Mouse (Mus musculus) bone marrow macrophage, adult 2 months (primary cell): ENCODE measurements around the gene Rasgrf1. TPM values are rescaled to one million over a fixed set of nuclear protein-coding genes. Genes with fewer than 3 reads are reported as not detected.

Experiments
- H3K27ac ChIP-seq: 2 replicates; pipeline ENCODE4 v1.5.1; 2012; ENCODE audit warnings: low read depth, low read length; ENCODE audit not compliant: insufficient read depth
- H3K4me1 ChIP-seq: 2 replicates; pipeline ENCODE4 v1.6.1; 2012; ENCODE audit warnings: low read length; ENCODE audit not compliant: control insufficient read depth, insufficient read depth
- H3K4me3 ChIP-seq: 2 replicates; pipeline ENCODE4 v1.5.1; 2012; ENCODE audit warnings: mild to moderate bottlenecking, low read length, moderate library complexity; ENCODE audit not compliant: insufficient read depth
- CTCF ChIP-seq: IDR thresholded peaks from 2 replicates; pipeline ENCODE4 v1.5.1; 2012; ENCODE audit warnings: low read depth, mild to moderate bottlenecking, low read length, moderate library complexity
- POLR2A ChIP-seq: IDR thresholded peaks from 2 replicates; pipeline ENCODE4 v1.6.1; 2012; ENCODE audit warnings: mild to moderate bottlenecking, low read depth, low read length, borderline replicate concordance
- polyA plus RNA-seq: library from polyadenylated mRNA; stranded (reverse); fragments of >200 nt; gene quantifications from 2 replicates; pipeline ENCODE4 v1.2.4, GENCODE M21; 2012; ENCODE audit not compliant: missing spikeins, insufficient read depth, insufficient read length

The Rasgrf1 gene
- polyA plus RNA-seq, 1 experiment: 0.58 TPM

GRCm38 (mm10) chr9:89906645-89907044 lies 3.1 kb upstream of the Rasgrf1 start:
- Histone ChIP-seq H3K4me3 (no peak overlapping the region), H3K27ac (no peak overlapping the region), H3K4me1 (no peaks in the 10 kb centered on the region)
- TF ChIP-seq POLR2A: no peak
- no peak for TF ChIP-seq CTCF

GRCm38 (mm10) chr9:89907941-89908340 lies 1.8 kb upstream of the Rasgrf1 start:
- no peaks in the 10 kb centered on the region for H3K4me1 ChIP-seq
- TF ChIP-seq POLR2A (no peak), CTCF (no peak)
- H3K4me3 ChIP-seq: no peak overlapping the region
- no peak overlapping the region for H3K27ac ChIP-seq

GRCm38 (mm10) chr9:89908601-89909000 lies 1.1 kb upstream of the Rasgrf1 start:
- no peak overlapping the region for H3K27ac ChIP-seq
- H3K4me3 ChIP-seq: peak overlapping the region; percentile 53
- TF ChIP-seq POLR2A (no peak), CTCF (no peak)
- no peaks in the 10 kb centered on the region for H3K4me1 ChIP-seq

- Histone ChIP-seq H3K4me1 (no peaks in the 10 kb centered on the region), H3K4me3 (peak overlapping the region; percentile 53)
- TF ChIP-seq POLR2A: no peak
- TF ChIP-seq CTCF: no peak
Observed at GRCm38 (mm10) chr9:89910011-89910400, 298 bp downstream of the Rasgrf1 start.

GRCm38 (mm10) chr9:89910741-89911444 lies 1.2 kb downstream of the Rasgrf1 start:
- no peak for TF ChIP-seq POLR2A
- no peak for TF ChIP-seq CTCF
- H3K4me1 ChIP-seq: no peaks in the 10 kb centered on the region
- H3K27ac ChIP-seq: no peak overlapping the region
- no peak overlapping the region for H3K4me3 ChIP-seq

More at GRCm38 (mm10) chr9:89910011-89910400, 298 bp downstream of the Rasgrf1 start:
- no peak overlapping the region for H3K27ac ChIP-seq

- H3K27ac ChIP-seq: no peak overlapping the region
- no peak overlapping the region for H3K4me3 ChIP-seq
- no peaks in the 10 kb centered on the region for H3K4me1 ChIP-seq
- TF ChIP-seq POLR2A (no peak), CTCF (no peak)
Observed at GRCm38 (mm10) chr9:89911891-89912549, 2.3 kb downstream of the Rasgrf1 start.

- Histone ChIP-seq H3K4me3 (no peak overlapping the region), H3K27ac (no peak overlapping the region), H3K4me1 (no peaks in the 10 kb centered on the region)
- TF ChIP-seq CTCF (no peak), POLR2A (no peak)
Observed at GRCm38 (mm10) chr9:89913135-89913534, 3.4 kb downstream of the Rasgrf1 start.

- no peaks in the 10 kb centered on the region for H3K4me1 ChIP-seq
- H3K4me3 ChIP-seq: no peak overlapping the region
- H3K27ac ChIP-seq: no peak overlapping the region
- TF ChIP-seq POLR2A (no peak), CTCF (no peak)
Observed at GRCm38 (mm10) chr9:89916471-89916870, 6.8 kb downstream of the Rasgrf1 start.

GRCm38 (mm10) chr9:89917431-89917830 lies 7.7 kb downstream of the Rasgrf1 start:
- Histone ChIP-seq H3K27ac (no peak overlapping the region), H3K4me3 (no peak overlapping the region), H3K4me1 (no peaks in the 10 kb centered on the region)
- no peak for TF ChIP-seq CTCF
- TF ChIP-seq POLR2A: no peak

- Histone ChIP-seq H3K4me3 (no peak overlapping the region), H3K27ac (no peak overlapping the region), H3K4me1 (no peaks in the 10 kb centered on the region)
- no peak for TF ChIP-seq POLR2A
Observed at GRCm38 (mm10) chr9:89918832-89919231, 9.1 kb downstream of the Rasgrf1 start.
